Mouse (Mus musculus) ES-E14 (cell line): ENCODE measurements around the gene Srpk2.

Experiments
- CHD2 ChIP-seq: IDR thresholded peaks from 2 replicates; pipeline ENCODE4 v1.6.1; 2014; ENCODE audit warnings: mild to moderate bottlenecking, low read depth, low read length, inconsistent platforms
- ZC3H11A ChIP-seq: IDR thresholded peaks from 2 replicates; pipeline ENCODE4 v1.6.1; 2012; ENCODE audit warnings: low read depth, mild to moderate bottlenecking, inconsistent platforms, low read length, borderline replicate concordance
- ZNF384 ChIP-seq: IDR thresholded peaks from 2 replicates; pipeline ENCODE4 v1.6.1; 2012; ENCODE audit warnings: low read depth, low read length, inconsistent platforms

- no peak for TF ChIP-seq CHD2
- no peak for TF ChIP-seq ZNF384
- TF ChIP-seq ZC3H11A, result no peak
These were observed 8.0 kb downstream of the Srpk2 start for GRCm38 (mm10) chr5:23676156-23677071.
